Mouse (Mus musculus) bone marrow, adult 2 months (tissue): ENCODE results near the gene Bckdhb.

Experiments
- CTCF ChIP-seq: fragments of 200-500 bp; IDR thresholded peaks from 2 replicates; pipeline ENCODE4 v1.5.1; 2011; ENCODE audit warnings: low read length, control low read depth; ENCODE audit not compliant: control insufficient read depth, insufficient read depth
- POLR2A ChIP-seq: fragments of 200-500 bp; IDR thresholded peaks from 2 replicates; pipeline ENCODE4 v1.6.1; 2011; ENCODE audit warnings: low read depth, mild to moderate bottlenecking, control low read depth, low read length, borderline replicate concordance; ENCODE audit not compliant: control insufficient read depth

DNA sequence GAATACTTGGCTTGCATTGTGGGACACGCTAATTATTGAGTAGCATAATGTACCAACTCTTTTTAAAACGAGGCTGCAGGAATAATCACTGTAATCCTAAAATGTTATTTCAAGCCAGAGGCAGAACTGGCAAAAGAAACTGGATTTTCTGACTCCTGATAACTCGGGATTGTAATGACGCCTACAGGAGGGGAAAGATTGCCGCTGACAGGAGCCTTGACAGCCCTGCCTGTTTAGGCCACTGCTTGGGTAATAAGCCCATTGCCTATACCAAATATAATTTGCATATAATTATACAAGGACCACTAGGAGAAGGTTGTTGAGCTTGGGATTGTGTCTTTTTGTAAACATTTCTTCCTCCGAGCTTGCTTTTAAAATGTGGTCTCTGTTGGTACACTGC lies 145.3 kb downstream of the Bckdhb start:
- no peak for TF ChIP-seq CTCF
- TF ChIP-seq POLR2A = no peak
